Mouse (Mus musculus) lung, postnatal 36 days (tissue): ENCODE results near the gene Fam32a.

Experiments used
- DNase-seq: peaks from one replicate; pipeline ENCODE4 v3.0.0; 2022; ENCODE audit warnings: mixed read lengths

Gene Fam32a

GRCm38 (mm10) chr8:72219541-72220363 lies at the start of gene Fam32a:
TSS of gene Fam32a (plus strand) at chr8:72219730.
- DNase-seq: peak; percentile 97

GRCm38 (mm10) chr8:72177346-72177925 lies 42.1 kb upstream of the Fam32a start:
- DNase-seq: peak; percentile 88

- peak; percentile 38 for DNase-seq
These were observed 35.9 kb upstream of the Fam32a start for GRCm38 (mm10) chr8:72183554-72184202.

- no peak for DNase-seq
These were observed 31.7 kb upstream of the Fam32a start for GRCm38 (mm10) chr8:72187793-72188331.

- DNase-seq: peak; percentile 76
These were observed 29.9 kb upstream of the Fam32a start, which contains the start of gene Hsh2d for GRCm38 (mm10) chr8:72189417-72190214. TSS of gene Hsh2d (plus strand) at chr8:72189638.

- DNase-seq: no peak
These were observed 29.4 kb upstream of the Fam32a start for GRCm38 (mm10) chr8:72190215-72190539.

GRCm38 (mm10) chr8:72192065-72192464 lies 27.5 kb upstream of the Fam32a start:
- no peak for DNase-seq

GRCm38 (mm10) chr8:72197997-72198396 lies 21.5 kb upstream of the Fam32a start:
- DNase-seq: no peak

- DNase-seq: no peak
These were observed 10.9 kb upstream of the Fam32a start for GRCm38 (mm10) chr8:72208582-72208981.

GRCm38 (mm10) chr8:72210222-72210621 lies 9.3 kb upstream of the Fam32a start:
- no peak for DNase-seq

GRCm38 (mm10) chr8:72210710-72211109 lies 8.8 kb upstream of the Fam32a start:
- no peak for DNase-seq

GRCm38 (mm10) chr8:72211846-72212245 lies 7.7 kb upstream of the Fam32a start:
- DNase-seq: no peak

GRCm38 (mm10) chr8:72212751-72213150 lies 6.8 kb upstream of the Fam32a start, which contains the start of gene Cib3:
TSS of gene Cib3 (minus strand) at chr8:72212837.
- DNase-seq: no peak

- DNase-seq: no peak
These were observed 6.0 kb upstream of the Fam32a start, which contains the start of gene Gm11034 for GRCm38 (mm10) chr8:72213536-72213935. TSS of gene Gm11034 (minus strand) at chr8:72213636.

- peak; percentile 66 for DNase-seq
These were observed 4.5 kb upstream of the Fam32a start for GRCm38 (mm10) chr8:72215060-72215459.

GRCm38 (mm10) chr8:72215871-72216270 lies 3.7 kb upstream of the Fam32a start:
- DNase-seq: peak; percentile 71

- no peak for DNase-seq
These were observed 569 bp upstream of the Fam32a start for GRCm38 (mm10) chr8:72218781-72219540.

GRCm38 (mm10) chr8:72220758-72221157 lies 1.2 kb downstream of the Fam32a start:
- no peak for DNase-seq

- DNase-seq: no peak
These were observed 3.1 kb downstream of the Fam32a start for GRCm38 (mm10) chr8:72222656-72223055.

GRCm38 (mm10) chr8:72239499-72240402 lies 20.2 kb downstream of the Fam32a start, which contains the start of gene Ap1m1:
TSS of gene Ap1m1 (plus strand) at chr8:72240018.
- DNase-seq: peak; percentile 99

GRCm38 (mm10) chr8:72240403-72240763 lies 20.9 kb downstream of the Fam32a start:
- DNase-seq: no peak
